Mouse (Mus musculus): ENCODE results near the gene Ippk. TPM values are rescaled to one million over a fixed set of nuclear protein-coding genes. Genes with fewer than 3 reads are reported as not detected.

The Ippk gene
- total RNA-seq, 2 experiments from 2014 or later, result 33.1 to 41.0 TPM

DNA sequence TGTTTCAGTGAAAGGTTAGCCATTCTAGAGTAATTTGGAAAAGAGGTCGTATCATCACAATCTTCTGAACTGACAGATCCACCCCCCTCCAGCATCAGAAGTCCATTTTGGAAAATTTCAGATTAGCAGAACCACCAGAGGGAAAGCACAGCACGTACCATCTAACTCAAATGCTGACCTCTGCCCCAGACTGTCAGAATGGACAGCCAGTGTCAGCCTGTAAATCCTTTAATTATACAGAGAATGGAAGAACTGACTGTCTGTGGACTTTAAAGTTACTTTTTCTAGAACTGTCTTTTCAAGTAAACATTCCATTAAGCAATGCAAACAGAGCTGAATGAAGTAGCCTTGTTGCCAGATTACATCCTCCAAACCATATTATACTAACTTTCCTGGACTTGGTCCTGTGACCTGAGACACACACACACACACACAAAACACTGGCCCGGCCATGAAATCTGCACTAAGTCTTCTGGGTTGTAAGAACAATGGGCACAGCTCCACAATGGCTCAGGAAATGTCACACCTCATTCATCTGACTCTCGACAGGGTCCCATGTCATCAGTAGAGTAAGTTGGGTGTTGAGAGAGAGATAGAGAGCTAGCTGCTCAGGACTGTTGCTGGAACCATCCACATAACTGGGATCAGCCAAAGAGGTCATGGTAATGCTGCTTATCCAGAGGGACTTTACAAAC, 51.1 kb downstream of the Ippk start:
- TF ChIP-seq CTCF (conservative IDR thresholded peaks at IDR 0.05), result no peak
- DNase-seq (ENCODE audit: low spot score in 2 of 2), result no peak
- no peak overlapping the region for H3K27ac ChIP-seq
- no peak overlapping the region for H3K4me3 ChIP-seq

GRCm38 (mm10) chr13:49472676-49473005, 51.6 kb downstream of the Ippk start:
- H3K27ac ChIP-seq, result no peak overlapping the region
- H3K4me3 ChIP-seq, result no peak overlapping the region
- TF ChIP-seq CTCF (conservative IDR thresholded peaks at IDR 0.05), result no peak
- no peak for DNase-seq (ENCODE audit: low spot score in 2 of 2)

- no peak for TF ChIP-seq CTCF (conservative IDR thresholded peaks at IDR 0.05)
- Histone ChIP-seq H3K27ac (peak overlapping the region; percentile 8), H3K4me3 (no peak overlapping the region)
- no peak for DNase-seq (ENCODE audit: low spot score in 2 of 2)
Observed at GRCm38 (mm10) chr13:49477887-49478286, 56.8 kb downstream of the Ippk start.

GRCm38 (mm10) chr13:49478851-49479374, 57.9 kb downstream of the Ippk start:
- DNase-seq (ENCODE audit: low spot score in 2 of 2), result no peak
- no peak for TF ChIP-seq CTCF (conservative IDR thresholded peaks at IDR 0.05)
- H3K27ac ChIP-seq, result peak overlapping the region; percentile 89
- H3K4me3 ChIP-seq, result no peak overlapping the region

GRCm38 (mm10) chr13:49479399-49479798, 58.4 kb downstream of the Ippk start:
- TF ChIP-seq CTCF (conservative IDR thresholded peaks at IDR 0.05), result no peak
- no peak for DNase-seq (ENCODE audit: low spot score in 2 of 2)
- H3K27ac ChIP-seq, result peak overlapping the region; percentile 89
- no peak overlapping the region for H3K4me3 ChIP-seq

DNA sequence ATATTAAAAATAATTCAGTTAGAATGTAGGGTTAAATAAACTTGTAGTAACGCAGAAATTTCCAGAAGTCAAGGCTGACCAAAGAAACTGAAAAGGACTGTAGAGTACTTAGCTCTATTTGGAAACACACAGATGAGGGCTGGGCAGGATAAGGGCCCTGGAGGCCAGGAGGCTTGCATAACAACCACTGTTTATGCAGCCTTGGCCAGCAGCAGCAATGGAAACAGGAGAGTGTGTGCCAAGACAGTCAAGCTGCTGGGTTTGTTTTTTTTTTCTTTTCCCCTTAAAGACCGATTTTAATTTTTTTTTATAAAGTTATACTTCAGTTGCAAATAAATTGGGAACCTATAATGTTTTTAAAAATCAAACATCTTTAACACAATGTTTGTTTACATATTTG, 59.0 kb downstream of the Ippk start:
- no peak overlapping the region for H3K4me3 ChIP-seq
- no peak for TF ChIP-seq CTCF (conservative IDR thresholded peaks at IDR 0.05)
- H3K27ac ChIP-seq, result peak overlapping the region; percentile 89
- peak in 1 of 2 experiments; percentile 34 for DNase-seq (ENCODE audit: low spot score in 2 of 2)

GRCm38 (mm10) chr13:49480551-49480950, 59.5 kb downstream of the Ippk start:
- DNase-seq (ENCODE audit: low spot score in 2 of 2), result peak in 1 of 2 experiments; percentile 29
- no peak for TF ChIP-seq CTCF (conservative IDR thresholded peaks at IDR 0.05)

GRCm38 (mm10) chr13:49485388-49485787, 64.3 kb downstream of the Ippk start:
- DNase-seq (ENCODE audit: low spot score in 2 of 2), result peak; percentile 40 to 44
- no peak for TF ChIP-seq CTCF (conservative IDR thresholded peaks at IDR 0.05)
- H3K27ac ChIP-seq, result peak overlapping the region; percentile 85
- H3K4me3 ChIP-seq, result no peak overlapping the region

More at GRCm38 (mm10) chr13:49480551-49480950, 59.5 kb downstream of the Ippk start:
- Histone ChIP-seq H3K27ac (peak overlapping the region; percentile 89), H3K4me3 (no peak overlapping the region)

DNA sequence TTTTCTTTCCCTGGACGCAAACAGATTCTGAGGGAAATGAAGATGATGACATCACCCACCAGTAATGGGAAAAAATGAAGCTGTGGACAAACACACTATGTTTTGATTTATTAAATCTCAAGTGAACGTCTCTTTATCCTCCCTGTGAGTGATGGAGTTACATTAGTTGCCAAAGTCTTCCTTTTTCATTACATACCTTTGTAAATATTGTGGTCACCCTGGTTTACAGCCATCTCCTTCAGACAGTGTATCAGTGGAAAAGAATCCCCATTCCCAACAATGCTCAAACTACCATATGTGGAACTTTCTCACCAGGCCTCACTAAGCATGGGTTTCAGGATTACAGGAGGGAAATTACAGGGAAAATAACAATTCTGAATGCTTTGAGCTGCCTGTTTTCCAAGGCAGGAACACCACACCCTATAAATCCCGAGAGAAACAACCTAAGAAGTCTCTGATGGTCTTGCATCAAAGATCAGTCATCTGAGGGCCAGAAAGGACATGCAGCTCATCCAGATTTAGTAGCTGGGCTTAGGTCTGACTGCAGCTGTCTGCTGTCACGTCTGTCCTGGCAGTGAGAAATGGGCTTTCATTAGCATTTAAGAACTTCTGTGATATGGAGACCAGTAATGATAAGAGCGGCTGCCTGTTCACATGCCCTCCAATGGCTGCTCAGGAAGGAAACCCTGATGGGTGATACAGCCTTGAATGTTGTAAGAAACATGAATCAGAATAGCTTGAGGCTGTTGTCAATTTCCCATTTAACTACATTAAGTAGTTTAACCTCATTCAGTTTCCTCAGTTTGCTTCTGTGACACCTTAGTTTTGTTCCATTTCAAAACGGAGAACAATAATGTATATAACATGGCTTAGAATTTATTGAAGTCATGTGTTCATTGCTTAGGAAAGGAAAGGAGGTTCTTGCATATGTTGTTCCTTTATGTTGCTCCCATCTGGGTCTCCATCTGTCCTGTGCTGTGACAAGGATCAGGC, 71.6 kb downstream of the Ippk start, which contains the start of gene Tes3-ps:
Gene Tes3-ps (plus strand): TSS at position 943 of the 993 bp plus-strand sequence.
- H3K4me3 ChIP-seq, result no peak within 1 kb of the TSS
- no peak within 1 kb of the TSS for H3K27ac ChIP-seq
- TF ChIP-seq CTCF (conservative IDR thresholded peaks at IDR 0.05), result no peak
- no peak for DNase-seq (ENCODE audit: low spot score in 2 of 2)

GRCm38 (mm10) chr13:49504510-49504909, 83.5 kb downstream of the Ippk start, which contains the start of gene Ecm2:
Ecm2 (plus strand) TSS chr13:49504810.
- no peak for DNase-seq (ENCODE audit: low spot score in 2 of 2)
- Histone ChIP-seq H3K27ac (peak within 1 kb of the TSS; percentile 91), H3K4me3 (peak within 1 kb of the TSS; percentile 48)
- no peak for TF ChIP-seq CTCF (conservative IDR thresholded peaks at IDR 0.05)

DNA sequence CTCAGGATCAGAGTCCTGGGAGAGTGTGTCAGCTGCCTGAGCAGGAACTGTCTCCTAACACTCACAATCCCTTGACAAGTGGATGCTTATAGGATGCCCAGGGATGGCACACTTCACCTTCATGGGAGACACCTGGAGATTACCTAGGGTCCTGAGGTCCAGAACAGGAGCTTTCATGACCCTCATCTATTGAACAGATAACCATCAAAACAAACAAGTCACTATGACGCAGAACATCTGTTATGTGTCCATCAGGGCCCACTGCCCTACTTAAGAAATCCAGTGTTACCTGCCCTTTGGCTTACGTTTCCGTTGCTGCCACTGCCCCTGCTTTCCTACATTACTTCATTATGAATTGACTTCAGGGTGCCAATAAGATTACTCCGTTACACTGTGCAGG, 84.7 kb downstream of the Ippk start:
- Histone ChIP-seq H3K27ac (peak overlapping the region; percentile 91), H3K4me3 (peak overlapping the region; percentile 48)
- no peak for TF ChIP-seq CTCF (conservative IDR thresholded peaks at IDR 0.05)
- no peak for DNase-seq (ENCODE audit: low spot score in 2 of 2)

- no peak for TF ChIP-seq CTCF (conservative IDR thresholded peaks at IDR 0.05)
- DNase-seq (ENCODE audit: low spot score in 2 of 2), result no peak
- H3K27ac ChIP-seq, result peak overlapping the region; percentile 91
- no peak overlapping the region for H3K4me3 ChIP-seq
Observed at GRCm38 (mm10) chr13:49507176-49507575, 86.1 kb downstream of the Ippk start.

Other genes with a start within 250 kb of the Ippk start
- 10 to 100 TPM; 17.9 to 20.3 TPM for gene Ninj1, start 233.8 kb upstream of the Ippk start, total RNA-seq (2021)
- gene Card19, start 205.2 kb upstream of the Ippk start, total RNA-seq (2021), result 10 to 100 TPM; 14.8 to 15.3 TPM
- 1 to 10 TPM; 1.7 TPM for gene Susd3, start 172.5 kb upstream of the Ippk start, total RNA-seq (2021)
- gene Fgd3, start 100.9 kb upstream of the Ippk start, total RNA-seq (2021), result 1 to 10 TPM; 5.6 to 7.1 TPM
- 10 to 100 TPM; 55.2 to 55.3 TPM for gene Bicd2, start 79.7 kb upstream of the Ippk start, total RNA-seq (2021)
- 1 to 10 TPM in 1 of 2 experiments, under 1 TPM in 1; 0.79 to 1.7 TPM for gene Tes3-ps, start 72.1 kb downstream of the Ippk start, total RNA-seq (2021)
- 1 to 10 TPM; 6.5 to 8.1 TPM for gene Ecm2, start 83.6 kb downstream of the Ippk start, total RNA-seq (2021)
- 1 to 10 TPM in 1 of 2 experiments, under 1 TPM in 1; 0.83 to 1.2 TPM for gene Aspn, start 123.2 kb downstream of the Ippk start, total RNA-seq (2021)
- under 1 TPM; 0.31 to 0.59 TPM for gene Omd, start 161.2 kb downstream of the Ippk start, total RNA-seq (2021)
- gene Ogn, start 186.8 kb downstream of the Ippk start, total RNA-seq (2021), result 1 to 10 TPM; 5.3 to 6.1 TPM
- 1 to 10 TPM; 1.7 TPM for gene Cenpp, start 231.5 kb downstream of the Ippk start, total RNA-seq (2021)
- 10 to 100 TPM; 28.4 to 28.5 TPM for gene Nol8, start 231.8 kb downstream of the Ippk start, total RNA-seq (2021)